Mouse (Mus musculus) kidney, adult 2 months (tissue): Measurements from ENCODE around the gene Wdr49. TPM values are rescaled to one million over a fixed set of nuclear protein-coding genes. Genes with fewer than 3 reads are reported as not detected.

Experiments used
- DNase-seq: peaks from one replicate; pipeline ENCODE4 v3.0.0; 2021
- H3K27ac ChIP-seq: fragments of 200-500 bp; 2 replicates; pipeline ENCODE4 v1.5.1; 2012; ENCODE audit warnings: low read depth, low read length, control low read depth, inconsistent platforms; ENCODE audit not compliant: insufficient read depth
- H3K27me3 ChIP-seq: fragments of 200-500 bp; replicated peaks from 2 replicates; pipeline ENCODE4 v1.6.1; 2012; ENCODE audit warnings: mild to moderate bottlenecking, moderate library complexity, low read length, inconsistent platforms; ENCODE audit not compliant: control insufficient read depth, insufficient read depth
- H3K36me3 ChIP-seq: fragments of 200-500 bp; 2 replicates; pipeline ENCODE4 v1.6.1; 2012; ENCODE audit warnings: mild to moderate bottlenecking, moderate library complexity, low read length, inconsistent platforms; ENCODE audit not compliant: control insufficient read depth, insufficient read depth
- H3K4me1 ChIP-seq: fragments of 200-500 bp; 2 replicates; pipeline ENCODE4 v1.6.1; 2011; ENCODE audit warnings: low read length; ENCODE audit not compliant: control insufficient read depth, insufficient read depth
- H3K4me3 ChIP-seq: fragments of 200-500 bp; 2 replicates; pipeline ENCODE4 v1.5.1; 2011; ENCODE audit warnings: mild to moderate bottlenecking, low read depth, low read length, control low read depth; ENCODE audit not compliant: insufficient read depth
- CTCF ChIP-seq: fragments of 200-500 bp; conservative IDR thresholded peaks from 2 replicates; pipeline ENCODE4 v1.5.1; 2011; ENCODE audit warnings: low read depth, mild to moderate bottlenecking, control low read depth, low read length, moderate library complexity, mixed read lengths; ENCODE audit not compliant: insufficient read depth, insufficient read length
- POLR2A ChIP-seq: fragments of 200-500 bp; IDR thresholded peaks from one replicate; pipeline ENCODE4 v1.6.1; 2011; ENCODE audit warnings: low read depth, low read length, control low read depth
- WGBS: fragments of 180-500 bp; shearing (Covaris S2); methylation state at CpG from one replicate; pipeline ENCODE4 v1.1.7; 2018; 5-methylcytosine and 5-hydroxymethylcytosine counted together
- polyA plus RNA-seq: library from polyadenylated mRNA; depleted of rRNA; stranded (reverse); fragments of >200 nt; gene quantifications from 2 replicates; pipeline ENCODE4 v1.2.3, GENCODE M21; 2012

The Wdr49 gene
- polyA plus RNA-seq, 1 experiment: not detected

GRCm38 (mm10) chr3:75381776-75382175, 100.2 kb downstream of the Wdr49 start:
- DNase-seq: no peak
- TF ChIP-seq CTCF: no peak
- no peak for TF ChIP-seq POLR2A
- Histone ChIP-seq H3K27ac (no peak overlapping the region), H3K4me1 (no peaks in the 10 kb centered on the region), H3K27me3 (no peaks in the 10 kb centered on the region), H3K4me3 (no peak overlapping the region), H3K36me3 (no peaks in the 10 kb centered on the region)
- WGBS: 65% methylated on average over 2 of the region's 2 CpGs

GRCm38 (mm10) chr3:75353972-75354371, 128.0 kb downstream of the Wdr49 start:
- TF ChIP-seq POLR2A (no peak), CTCF (no peak)
- no peak overlapping the region for H3K27ac ChIP-seq
- H3K36me3 ChIP-seq: no peaks in the 10 kb centered on the region
- no peaks in the 10 kb centered on the region for H3K4me1 ChIP-seq
- H3K4me3 ChIP-seq: no peak overlapping the region
- no peak for DNase-seq
- no peaks in the 10 kb centered on the region for H3K27me3 ChIP-seq

- Histone ChIP-seq H3K27ac (no peak overlapping the region), H3K4me1 (no peaks in the 10 kb centered on the region), H3K36me3 (no peaks in the 10 kb centered on the region), H3K27me3 (no peaks in the 10 kb centered on the region), H3K4me3 (no peak overlapping the region)
- no peak for DNase-seq
- TF ChIP-seq POLR2A: no peak
- TF ChIP-seq CTCF: no peak
Measured at GRCm38 (mm10) chr3:75337196-75337595, 144.8 kb downstream of the Wdr49 start.

- Histone ChIP-seq H3K4me3 (no peak overlapping the region), H3K36me3 (no peaks in the 10 kb centered on the region), H3K27me3 (no peaks in the 10 kb centered on the region), H3K27ac (no peak overlapping the region), H3K4me1 (no peaks in the 10 kb centered on the region)
- DNase-seq: no peak
- TF ChIP-seq CTCF (no peak), POLR2A (no peak)
- 72% methylated on average over 4 of the region's 4 CpGs for WGBS
Measured at GRCm38 (mm10) chr3:75320999-75321398, 161.0 kb downstream of the Wdr49 start.

- Histone ChIP-seq H3K4me1 (no peaks in the 10 kb centered on the region; the same call in 1 of the 2 replicates), H3K27me3 (no peaks in the 10 kb centered on the region), H3K4me3 (no peak overlapping the region), H3K36me3 (no peaks in the 10 kb centered on the region), H3K27ac (no peak overlapping the region)
- 92% methylated on average over 4 of the region's 4 CpGs for WGBS
- no peak for TF ChIP-seq POLR2A
- no peak for TF ChIP-seq CTCF
- DNase-seq: no peak
Measured at GRCm38 (mm10) chr3:75308861-75309260, 173.1 kb downstream of the Wdr49 start.

GRCm38 (mm10) chr3:75308228-75308627, 173.7 kb downstream of the Wdr49 start:
- Histone ChIP-seq H3K4me1 (no peaks in the 10 kb centered on the region; the same call in 1 of the 2 replicates), H3K27ac (no peak overlapping the region), H3K4me3 (no peak overlapping the region), H3K27me3 (no peaks in the 10 kb centered on the region), H3K36me3 (no peaks in the 10 kb centered on the region)
- no peak for DNase-seq
- no peak for TF ChIP-seq CTCF
- TF ChIP-seq POLR2A: no peak
- 53% methylated on average over 3 of the region's 3 CpGs for WGBS

- H3K4me3 ChIP-seq: no peak overlapping the region
- peak; percentile 60 for DNase-seq
- no peak overlapping the region; the same call in 1 of the 2 replicates for H3K27ac ChIP-seq
- WGBS: 37% methylated on average over 3 of the region's 3 CpGs
- no peaks in the 10 kb centered on the region for H3K27me3 ChIP-seq
- no peaks in the 10 kb centered on the region for H3K36me3 ChIP-seq
- no peak for TF ChIP-seq POLR2A
- H3K4me1 ChIP-seq: no peaks in the 10 kb centered on the region; the same call in 1 of the 2 replicates
Measured at GRCm38 (mm10) chr3:75305584-75305983, 176.4 kb downstream of the Wdr49 start.

- TF ChIP-seq CTCF: no peak
- TF ChIP-seq POLR2A: no peak
- H3K4me1 ChIP-seq: no peaks in the 10 kb centered on the region; the same call in 1 of the 2 replicates
- 65% methylated on average over 5 of the region's 5 CpGs for WGBS
Measured at GRCm38 (mm10) chr3:75304621-75305020, 177.3 kb downstream of the Wdr49 start.

More at GRCm38 (mm10) chr3:75304621-75305020, 177.3 kb downstream of the Wdr49 start:
- no peaks in the 10 kb centered on the region for H3K27me3 ChIP-seq
- no peak overlapping the region for H3K4me3 ChIP-seq
- no peak overlapping the region for H3K27ac ChIP-seq
- DNase-seq: peak; percentile 68
- H3K36me3 ChIP-seq: no peaks in the 10 kb centered on the region
